In the genomic region with DNA sequence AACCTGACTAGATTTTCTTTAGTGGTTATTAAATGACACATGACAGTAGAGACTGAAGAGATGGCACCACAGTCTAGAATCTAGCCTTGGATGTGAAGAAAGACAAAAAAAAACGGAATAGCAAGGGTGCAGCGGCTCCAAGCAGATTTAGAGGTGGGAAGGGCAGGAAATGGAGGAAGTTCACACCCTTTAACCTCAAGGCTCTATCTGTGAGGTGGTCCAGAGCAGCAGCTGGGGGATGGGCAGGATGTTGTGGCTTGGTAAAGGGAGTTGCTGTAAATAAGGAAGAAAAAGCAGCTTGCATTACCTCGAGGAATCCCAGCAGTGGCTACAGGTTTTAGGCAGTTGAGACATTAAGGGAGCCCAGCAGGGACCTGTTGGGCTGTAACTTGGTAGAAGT, we compare ENCODE assay signal across 9 mouse cellular contexts. TPM values are rescaled to one million over a fixed set of nuclear protein-coding genes. Genes with fewer than 3 reads are reported as not detected.
DNase-seq lines count a peak whose midpoint lies in the region; ATAC-seq and TF ChIP-seq lines count a peak whose summit lies in the region.
"Had no signal": no experiment of that assay in that cellular context is flagged by ENCODE, and none has a peak within 500 bp of the region (broad histone marks: within the 10 kb centered on the region; RNA-seq: fewer than 3 reads in every experiment).

No protein-coding gene starts in this region.

- 0 out of 2 replicates have a peak overlapping the region, but pooled peaks have one; percentile 6 for H3K4me2 ChIP-seq in heart, embryonic 15.5 days
- peak overlapping the region; percentile 44 for H3K4me2 ChIP-seq in liver, embryonic 14.5 days (ENCODE audit: low read depth)

- TF ChIP-seq CTCF in liver, embryonic 14.5 days (IDR thresholded peaks at IDR 0.05; ENCODE audit: low read depth) = no peak

- 16% methylated on average over 3 of the region's 3 CpGs for WGBS in heart, embryonic 15.5 days
- whole genome bisulfite sequencing in liver, embryonic 14.5 days (ENCODE audit: insufficient replicate concordance) = 2% methylated on average over 3 of the region's 3 CpGs

- H3K9ac ChIP-seq in heart, embryonic 15.5 days = no peak overlapping the region
- H3K9ac ChIP-seq in liver, embryonic 14.5 days (replicated peaks) = 0 out of 2 replicates have a peak overlapping the region, but pooled peaks have one; percentile 13

- ATAC-seq in heart, embryonic 15.5 days (replicated peaks; ENCODE audit: insufficient number of reproducible peaks, insufficient read depth, low FRiP score, low read depth) = no peak
- no peak for ATAC-seq in liver, embryonic 14.5 days (ENCODE audit: insufficient read depth)
- ATAC-seq in cerebellum, adult (ENCODE audit: insufficient number of reproducible peaks, low FRiP score, low TSS enrichment) = no peak
- ATAC-seq: forebrain, embryonic 14.5 days had no signal

- no peak for TF ChIP-seq EP300 in liver, embryonic 14.5 days (IDR thresholded peaks at IDR 0.05; ENCODE audit: low read depth)

- H3K4me3 ChIP-seq in heart, embryonic 15.5 days = no peak overlapping the region
- no peak overlapping the region for H3K4me3 ChIP-seq in liver, embryonic 14.5 days (ENCODE audit: insufficient read depth in 1 of 2, low read depth in 2 of 2, low read length in 2 of 2)

- H3K9me3 ChIP-seq in heart, embryonic 15.5 days (replicated peaks) = no peaks in the 10 kb centered on the region
- H3K9me3 ChIP-seq in liver, embryonic 14.5 days (ENCODE audit: control insufficient read depth, low read length) = no peaks in the 10 kb centered on the region

- H3K27me3 ChIP-seq in heart, embryonic 15.5 days = no peaks in the 10 kb centered on the region
- no peaks in the 10 kb centered on the region for H3K27me3 ChIP-seq in liver, embryonic 14.5 days (ENCODE audit: control insufficient read depth, insufficient read depth, low read length)

- H3K27ac ChIP-seq in heart, embryonic 15.5 days = no peak overlapping the region
- no peak overlapping the region for H3K27ac ChIP-seq in liver, embryonic 14.5 days

- no peaks in the 10 kb centered on the region for H3K36me3 ChIP-seq in heart, embryonic 15.5 days
- no peaks in the 10 kb centered on the region for H3K36me3 ChIP-seq in liver, embryonic 14.5 days (replicated peaks; ENCODE audit: control insufficient read depth, insufficient read depth, low read depth)

- peaks cover 13% of the 10 kb centered on the region for H3K4me1 ChIP-seq in heart, embryonic 15.5 days (replicated peaks)
- H3K4me1 ChIP-seq in liver, embryonic 14.5 days (replicated peaks; ENCODE audit: control insufficient read depth in 2 of 2, insufficient read depth in 2 of 2, low read length in 1 of 2) = peaks cover 15 to 29% of the 10 kb centered on the region in 2 experiments

- peak; percentile 40 for DNase-seq in adrenal gland, adult 2 months
- no peak for DNase-seq in adrenal gland, postnatal 25 days
- peak in 2 of 3 experiments; percentile 22 to 28 for DNase-seq in liver, embryonic 14.5 days (ENCODE audit: low read depth in 3 of 3, low spot score in 3 of 3)
- peak; percentile 38 to 74 for DNase-seq in thymus, adult 18-20 months
- DNase-seq in right cerebral cortex, postnatal 14 days = no peak
- DNase-seq in layer of hippocampus, postnatal 10 days (ENCODE audit: low spot score in 2 of 2) = no peak

RNA-seq across cellular contexts. Expression of a gene that starts 23.4 kb away (rescaled TPM):
- 10 to 100 TPM; 54.4 to 57.9 TPM for total RNA-seq in adrenal gland, adult 2 months (2021)
- polyA plus RNA-seq in adrenal gland, adult 2 months (2012; rRNA removed) = 5.5 and 5.6 TPM in 2 replicates
- total RNA-seq in adrenal gland, postnatal 25 days (2021) = 58.9 and 66.4 TPM in 2 replicates
- polyA plus RNA-seq in heart, embryonic 15.5 days (2015; fragmentation: Nextera tagmentation; extraction: Ambion mirVana) = 83.8 and 101 TPM in 2 replicates
- polyA plus RNA-seq in liver, embryonic 14.5 days (2012; rRNA removed) = 25.3 and 37.3 TPM in 2 replicates
- 73.2 and 78.6 TPM in 2 replicates for polyA plus RNA-seq in liver, embryonic 14.5 days (2014; fragmentation: Nextera tagmentation; extraction: Ambion mirVana)
- total RNA-seq in layer of hippocampus, postnatal 10 days (2021) = 10 to 100 TPM; 42.8 to 47.7 TPM

RNA-seq across cellular contexts. Expression of a gene that starts 59.2 kb away (rescaled TPM):
- total RNA-seq in adrenal gland, adult 2 months (2021) = 100 to 1,000 TPM; 204 to 715 TPM
- polyA plus RNA-seq in adrenal gland, adult 2 months (2012; rRNA removed) = 0.98 and 1.4 TPM in 2 replicates
- total RNA-seq in adrenal gland, postnatal 25 days (2021) = 235 and 424 TPM in 2 replicates
- polyA plus RNA-seq in heart, embryonic 15.5 days (2015; fragmentation: Nextera tagmentation; extraction: Ambion mirVana) = 241 and 250 TPM in 2 replicates
- polyA plus RNA-seq in liver, embryonic 14.5 days (2012; rRNA removed) = 13.8 and 30.3 TPM in 2 replicates
- 128 and 130 TPM in 2 replicates for polyA plus RNA-seq in liver, embryonic 14.5 days (2014; fragmentation: Nextera tagmentation; extraction: Ambion mirVana)
- 100 to 1,000 TPM; 374 to 409 TPM for total RNA-seq in layer of hippocampus, postnatal 10 days (2021)

Comparison
In these comparisons a context has a peak if more than half of its experiments do, and no peak if none do; other contexts are left out.
1. DNase-seq: peak in adrenal gland, adult 2 months (single experiment), liver, embryonic 14.5 days (2 of 3) and thymus, adult 18-20 months (2 of 2); none in adrenal gland, postnatal 25 days (single experiment), right cerebral cortex, postnatal 14 days (single experiment) and layer of hippocampus, postnatal 10 days (0 of 2).